Mouse (Mus musculus) C2C12 (cell line): Measurements from ENCODE around the gene Scamp2.
A peak's percentile ranks its signal among the peaks of the same experiment; 100 is the strongest.

ENCODE experiments used
- CTCF ChIP-seq: IDR thresholded peaks from one replicate; pipeline ENCODE4 v1.5.1; 2011; ENCODE audit not compliant: control insufficient read depth, insufficient read depth, insufficient read length
- FOSL1 ChIP-seq: IDR thresholded peaks from one replicate; pipeline ENCODE4 v1.8.0; 2011; ENCODE audit warnings: mild to moderate bottlenecking, low read length; ENCODE audit not compliant: poor library complexity, insufficient read depth, severe bottlenecking
- MAX ChIP-seq: IDR thresholded peaks from one replicate; pipeline ENCODE4 v1.6.1; 2011; ENCODE audit warnings: mild to moderate bottlenecking, control low read depth
- MYOG ChIP-seq: IDR thresholded peaks from one replicate; pipeline ENCODE4 v1.6.1; 2011; ENCODE audit not compliant: control insufficient read depth, insufficient read length; ENCODE audit errors: extremely low read depth
- USF1 ChIP-seq: IDR thresholded peaks from one replicate; pipeline ENCODE4 v1.6.1; 2011; ENCODE audit warnings: low read depth, mild to moderate bottlenecking, control low read depth, moderate library complexity

DNA sequence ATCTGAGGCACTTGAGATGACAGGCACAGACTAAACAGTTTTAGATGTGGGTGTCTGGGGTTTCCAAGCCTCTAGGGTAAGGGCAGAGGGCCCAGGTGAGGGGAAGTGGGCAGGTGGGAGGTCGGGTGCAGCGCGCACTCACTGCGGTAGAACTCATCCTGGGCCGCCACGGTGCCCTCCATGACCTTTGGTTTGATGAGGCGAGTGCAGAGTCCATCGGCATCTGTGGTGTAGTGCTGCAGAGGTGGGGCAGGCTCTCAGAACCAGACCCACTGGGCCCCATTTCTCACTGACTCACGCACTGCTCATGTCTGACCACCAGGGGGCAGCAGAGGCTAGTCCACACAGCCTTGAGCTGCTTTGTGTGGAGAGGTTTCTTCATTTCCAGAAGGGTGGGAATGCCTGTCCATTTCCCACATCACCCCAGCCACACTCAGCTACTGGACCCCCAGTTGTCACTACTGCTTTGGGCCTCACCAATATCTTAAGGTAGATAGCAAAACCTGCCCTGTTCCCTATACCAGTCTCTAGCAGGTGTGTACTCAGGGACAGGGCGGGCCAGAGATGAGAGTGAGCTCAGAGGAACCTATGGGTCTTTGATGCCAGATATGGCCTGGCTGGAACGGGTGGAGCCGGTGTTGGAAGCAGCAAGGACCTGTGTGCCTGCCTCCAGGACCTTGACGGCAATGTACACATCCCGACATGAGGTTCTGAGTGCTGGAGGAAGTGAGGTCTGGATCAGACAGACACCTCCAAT lies 68.6 kb downstream of the Scamp2 start:
- TF ChIP-seq CTCF (peak; percentile 95), MYOG (no peak), FOSL1 (no peak), MAX (no peak), USF1 (no peak)
